Mouse (Mus musculus) limb, embryonic 12.5 days (tissue): Measurements from ENCODE around the gene Mkks. TPM values are rescaled to one million over a fixed set of nuclear protein-coding genes. Genes with fewer than 3 reads are reported as not detected.

Source experiments
- ATAC-seq: fragments of 200-750 bp; cut with Nextera tagmentation; 2 replicates; pipeline ENCODE4 v1.8.0; 2017; ENCODE audit warnings: low read depth, moderate TSS enrichment; ENCODE audit not compliant: insufficient number of reproducible peaks, insufficient read depth, low FRiP score, low TSS enrichment
- H3K27ac ChIP-seq: fragments of 300-500 bp; sonication (generic); 2 replicates; pipeline ENCODE4 v1.5.1; 2016; ENCODE audit warnings: mild to moderate bottlenecking, moderate library complexity
- H3K27me3 ChIP-seq: fragments of 300-500 bp; sonication (generic); 2 replicates; pipeline ENCODE4 v1.6.1; 2016; ENCODE audit warnings: mild to moderate bottlenecking, moderate library complexity
- H3K36me3 ChIP-seq: fragments of 300-500 bp; sonication (generic); 2 replicates; pipeline ENCODE4 v1.6.1; 2016; ENCODE audit warnings: mild to moderate bottlenecking, moderate library complexity
- H3K4me1 ChIP-seq: fragments of 300-500 bp; sonication (generic); replicated peaks from 2 replicates; pipeline ENCODE4 v1.6.1; 2016
- H3K4me2 ChIP-seq: fragments of 300-500 bp; sonication (generic); 2 replicates; pipeline ENCODE4 v1.6.1; 2016; ENCODE audit warnings: mild to moderate bottlenecking, moderate library complexity
- H3K4me3 ChIP-seq: fragments of 300-500 bp; sonication (generic); replicated peaks from 2 replicates; pipeline ENCODE4 v1.5.1; 2016; ENCODE audit warnings: mild to moderate bottlenecking
- H3K9ac ChIP-seq: fragments of 300-500 bp; sonication (generic); replicated peaks from 2 replicates; pipeline ENCODE4 v1.6.1; 2016; ENCODE audit warnings: mild to moderate bottlenecking, moderate library complexity
- H3K9me3 ChIP-seq: fragments of 300-500 bp; sonication (generic); 2 replicates; pipeline ENCODE4 v1.6.1; 2016; ENCODE audit warnings: mild to moderate bottlenecking, moderate library complexity
- WGBS: fragments of 180-500 bp; shearing (Covaris S2); methylation state at CpG from one replicate; pipeline ENCODE4 v1.1.7; 2016; 5-methylcytosine and 5-hydroxymethylcytosine counted together
- polyA plus RNA-seq: library from polyadenylated mRNA; unstranded; fragments of >200 nt; fragmentation: Nextera tagmentation; extraction: Ambion mirVana; gene quantifications from 2 replicates; pipeline ENCODE4 v1.2.1, GENCODE M21; 2016

Mkks gene
- 12.0 and 13.1 TPM in 2 replicates for polyA plus RNA-seq

- ATAC-seq = peak; percentile 99
- H3K4me2 ChIP-seq = peak within 1 kb of the TSS; percentile 53
- WGBS = under 1% methylated on average over 49 of the region's 49 CpGs
Observed at GRCm38 (mm10) chr2:136891068-136891950, at the start of gene Mkks, which contains the start of the genes Slx4ip and AL731706.1. Gene Mkks, minus strand, starts transcription at chr2:136891389. Gene Slx4ip, plus strand, starts transcription at chr2:136891218. Gene AL731706.1, minus strand, starts transcription at chr2:136891389.

GRCm38 (mm10) chr2:136938249-136938648 lies 47.1 kb upstream of the Mkks start:
- Histone ChIP-seq H3K36me3 (no peaks in the 10 kb centered on the region), H3K4me1 (no peaks in the 10 kb centered on the region), H3K9me3 (no peaks in the 10 kb centered on the region), H3K27me3 (no peaks in the 10 kb centered on the region), H3K27ac (no peak overlapping the region), H3K9ac (no peak overlapping the region), H3K4me3 (no peak overlapping the region), H3K4me2 (no peak overlapping the region)
- 89% methylated on average over 1 of the region's 1 CpGs for WGBS
- ATAC-seq = no peak

More at GRCm38 (mm10) chr2:136891068-136891950, at the start of gene Mkks, which contains the start of the genes Slx4ip and AL731706.1:
- Histone ChIP-seq H3K4me3 (peak within 1 kb of the TSS; percentile 72), H3K9me3 (no peaks in the 10 kb centered on the region), H3K9ac (peak within 1 kb of the TSS; percentile 70), H3K4me1 (0 out of 2 replicates have a peak, but pooled peaks cover 5% of the 10 kb centered on the region), H3K27ac (peak within 1 kb of the TSS; percentile 93), H3K36me3 (no peaks in the 10 kb centered on the region), H3K27me3 (no peaks in the 10 kb centered on the region)

- Histone ChIP-seq H3K36me3 (no peaks in the 10 kb centered on the region), H3K4me3 (no peak overlapping the region)
- 94% methylated on average over 4 of the region's 4 CpGs for WGBS
Observed at GRCm38 (mm10) chr2:136936391-136937288, 45.5 kb upstream of the Mkks start.

GRCm38 (mm10) chr2:136921003-136921408 lies 29.8 kb upstream of the Mkks start:
- 61% methylated on average over 4 of the region's 4 CpGs for WGBS
- no peaks in the 10 kb centered on the region for H3K36me3 ChIP-seq
- no peak overlapping the region for H3K27ac ChIP-seq
- no peak overlapping the region for H3K4me2 ChIP-seq
- no peaks in the 10 kb centered on the region for H3K9me3 ChIP-seq
- peaks cover 10% of the 10 kb centered on the region; the same call in 1 of the 2 replicates for H3K4me1 ChIP-seq
- no peaks in the 10 kb centered on the region for H3K27me3 ChIP-seq
- ATAC-seq = peak; percentile 42; the same call in 1 of the 2 replicates
- H3K4me3 ChIP-seq = no peak overlapping the region
- H3K9ac ChIP-seq = no peak overlapping the region

More at GRCm38 (mm10) chr2:136936391-136937288, 45.5 kb upstream of the Mkks start:
- Histone ChIP-seq H3K27ac (no peak overlapping the region), H3K9me3 (no peaks in the 10 kb centered on the region), H3K4me2 (no peak overlapping the region), H3K9ac (no peak overlapping the region), H3K27me3 (no peaks in the 10 kb centered on the region), H3K4me1 (no peaks in the 10 kb centered on the region)
- ATAC-seq = no peak

GRCm38 (mm10) chr2:136920257-136920993 lies 29.2 kb upstream of the Mkks start:
- Histone ChIP-seq H3K9me3 (no peaks in the 10 kb centered on the region), H3K4me3 (no peak overlapping the region), H3K4me1 (peaks cover 10% of the 10 kb centered on the region; the same call in 1 of the 2 replicates), H3K4me2 (no peak overlapping the region), H3K27me3 (no peaks in the 10 kb centered on the region), H3K9ac (no peak overlapping the region), H3K36me3 (no peaks in the 10 kb centered on the region), H3K27ac (no peak overlapping the region)
- WGBS = 66% methylated on average over 3 of the region's 3 CpGs
- no peak for ATAC-seq

- ATAC-seq = no peak
Observed at GRCm38 (mm10) chr2:136919433-136919832, 28.2 kb upstream of the Mkks start.

GRCm38 (mm10) chr2:136914334-136914902 lies 23.2 kb upstream of the Mkks start:
- H3K4me3 ChIP-seq = no peak overlapping the region
- 63% methylated on average over 3 of the region's 3 CpGs for WGBS
- H3K9me3 ChIP-seq = no peaks in the 10 kb centered on the region
- no peak for ATAC-seq
- H3K4me1 ChIP-seq = 0 out of 2 replicates have a peak, but pooled peaks cover 6% of the 10 kb centered on the region
- H3K9ac ChIP-seq = no peak overlapping the region
- no peaks in the 10 kb centered on the region for H3K36me3 ChIP-seq
- no peak overlapping the region for H3K4me2 ChIP-seq
- H3K27ac ChIP-seq = no peak overlapping the region
- no peaks in the 10 kb centered on the region for H3K27me3 ChIP-seq

More at GRCm38 (mm10) chr2:136919433-136919832, 28.2 kb upstream of the Mkks start:
- Histone ChIP-seq H3K4me3 (no peak overlapping the region), H3K27ac (no peak overlapping the region), H3K4me2 (no peak overlapping the region), H3K4me1 (peaks cover 10% of the 10 kb centered on the region; the same call in 1 of the 2 replicates), H3K9ac (no peak overlapping the region), H3K36me3 (no peaks in the 10 kb centered on the region), H3K9me3 (no peaks in the 10 kb centered on the region), H3K27me3 (no peaks in the 10 kb centered on the region)
- 96% methylated on average over 1 of the region's 1 CpGs for WGBS

- WGBS = 86% methylated on average over 3 of the region's 3 CpGs
- 0 out of 2 replicates have a peak, but pooled peaks cover 6% of the 10 kb centered on the region for H3K4me1 ChIP-seq
- H3K9ac ChIP-seq = no peak overlapping the region
- no peaks in the 10 kb centered on the region for H3K9me3 ChIP-seq
- no peak for ATAC-seq
- H3K27ac ChIP-seq = no peak overlapping the region
- H3K4me2 ChIP-seq = no peak overlapping the region
- no peaks in the 10 kb centered on the region for H3K36me3 ChIP-seq
- H3K27me3 ChIP-seq = no peaks in the 10 kb centered on the region
- no peak overlapping the region for H3K4me3 ChIP-seq
Observed at GRCm38 (mm10) chr2:136913021-136913420, 21.8 kb upstream of the Mkks start.

GRCm38 (mm10) chr2:136911958-136912411 lies 20.8 kb upstream of the Mkks start:
- WGBS = 53% methylated on average over 4 of the region's 4 CpGs
- Histone ChIP-seq H3K4me2 (no peak overlapping the region), H3K27me3 (no peaks in the 10 kb centered on the region), H3K27ac (no peak overlapping the region), H3K4me1 (0 out of 2 replicates have a peak, but pooled peaks cover 6% of the 10 kb centered on the region), H3K4me3 (no peak overlapping the region), H3K9me3 (no peaks in the 10 kb centered on the region), H3K36me3 (no peaks in the 10 kb centered on the region), H3K9ac (no peak overlapping the region)
- ATAC-seq = no peak

GRCm38 (mm10) chr2:136909298-136909697 lies 18.1 kb upstream of the Mkks start:
- peaks cover 9% of the 10 kb centered on the region for H3K36me3 ChIP-seq
- H3K27ac ChIP-seq = no peak overlapping the region
- H3K9me3 ChIP-seq = no peaks in the 10 kb centered on the region
- no peak overlapping the region for H3K4me2 ChIP-seq
- ATAC-seq = no peak
- 0 out of 2 replicates have a peak, but pooled peaks cover 6% of the 10 kb centered on the region for H3K4me1 ChIP-seq
- no peaks in the 10 kb centered on the region for H3K27me3 ChIP-seq
- no peak overlapping the region for H3K4me3 ChIP-seq
- H3K9ac ChIP-seq = no peak overlapping the region
- 78% methylated on average over 2 of the region's 2 CpGs for WGBS
